Mouse (Mus musculus) small intestine, adult 2 months (tissue): ENCODE results near the gene Tbc1d4. TPM values are rescaled to one million over a fixed set of nuclear protein-coding genes. Genes with fewer than 3 reads are reported as not detected.

Experiments
- H3K27ac ChIP-seq: fragments of 200-500 bp; 2 replicates; pipeline ENCODE4 v1.5.1; 2012; ENCODE audit warnings: low read depth, low read length, control low read depth, inconsistent platforms; ENCODE audit not compliant: insufficient read depth
- H3K27me3 ChIP-seq: fragments of 200-500 bp; 2 replicates; pipeline ENCODE4 v1.6.1; 2012; ENCODE audit warnings: mild to moderate bottlenecking, moderate library complexity, low read length, inconsistent platforms; ENCODE audit not compliant: control insufficient read depth, insufficient read depth
- H3K36me3 ChIP-seq: fragments of 200-500 bp; 2 replicates; pipeline ENCODE4 v1.6.1; 2012; ENCODE audit warnings: mild to moderate bottlenecking, low read length, control low read depth, inconsistent platforms; ENCODE audit not compliant: control insufficient read depth, insufficient read depth
- H3K4me1 ChIP-seq: fragments of 200-500 bp; 2 replicates; pipeline ENCODE4 v1.6.1; 2012; ENCODE audit warnings: low read length, inconsistent platforms, mixed read lengths; ENCODE audit not compliant: control insufficient read depth, insufficient read depth, insufficient read length
- H3K4me3 ChIP-seq: fragments of 200-500 bp; 2 replicates; pipeline ENCODE4 v1.5.1; 2012; ENCODE audit warnings: low read depth, mild to moderate bottlenecking, control low read depth, inconsistent platforms, low read length, moderate library complexity
- CTCF ChIP-seq: fragments of 200-500 bp; IDR thresholded peaks from 2 replicates; pipeline ENCODE4 v1.5.1; 2012; ENCODE audit warnings: low read depth, mild to moderate bottlenecking, control low read depth, inconsistent platforms, low read length, moderate library complexity, mixed read lengths; ENCODE audit not compliant: insufficient replicate concordance, insufficient read length; ENCODE audit errors: extremely low read depth
- POLR2A ChIP-seq: fragments of 200-500 bp; IDR thresholded peaks from 2 replicates; pipeline ENCODE4 v1.6.1; 2012; ENCODE audit warnings: low read depth, mild to moderate bottlenecking, control low read depth, inconsistent platforms, low read length, moderate library complexity
- WGBS: fragments of 180-500 bp; shearing (Covaris S2); methylation state at CpG from one replicate; pipeline ENCODE4 v1.1.7; 2018; 5-methylcytosine and 5-hydroxymethylcytosine counted together
- polyA plus RNA-seq: library from polyadenylated mRNA; depleted of rRNA; stranded (reverse); fragments of >200 nt; gene quantifications from 2 replicates; pipeline ENCODE4 v1.2.3, GENCODE M21; 2012

Gene Tbc1d4
- polyA plus RNA-seq, 1 experiment: 1.3 TPM

- 80% methylated on average over 2 of the region's 2 CpGs for WGBS
- Histone ChIP-seq H3K27ac (no peak overlapping the region), H3K4me1 (no peaks in the 10 kb centered on the region), H3K36me3 (no peaks in the 10 kb centered on the region), H3K27me3 (no peaks in the 10 kb centered on the region), H3K4me3 (no peak overlapping the region)
- TF ChIP-seq POLR2A: no peak
- no peak for TF ChIP-seq CTCF
Observed at GRCm38 (mm10) chr14:101530455-101530854, 78.5 kb downstream of the Tbc1d4 start.

DNA sequence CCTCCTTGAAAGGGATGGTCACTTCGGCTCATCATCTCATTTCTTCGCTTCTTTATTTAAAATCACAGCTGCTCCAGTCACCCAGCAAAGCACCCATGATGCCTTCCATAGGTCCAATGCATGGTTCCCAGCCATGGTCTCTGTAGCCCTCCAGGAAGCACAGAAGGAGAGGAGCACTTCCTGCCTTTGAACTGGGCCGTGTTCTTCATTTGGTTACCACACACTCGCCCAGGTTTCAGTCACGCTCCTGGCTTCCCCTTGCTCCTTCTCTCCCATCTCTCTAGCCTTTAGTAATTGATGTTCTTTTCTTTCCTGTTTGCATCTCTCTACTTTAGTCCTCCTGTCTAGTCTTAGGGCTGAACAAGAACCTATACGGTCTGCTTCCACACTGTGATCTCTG lies 79.8 kb downstream of the Tbc1d4 start:
- no peak overlapping the region for H3K4me3 ChIP-seq
- no peaks in the 10 kb centered on the region for H3K36me3 ChIP-seq
- TF ChIP-seq CTCF (no peak), POLR2A (no peak)
- no peaks in the 10 kb centered on the region for H3K4me1 ChIP-seq
- no peak overlapping the region for H3K27ac ChIP-seq
- 86% methylated on average over 6 of the region's 6 CpGs for WGBS
- H3K27me3 ChIP-seq: no peaks in the 10 kb centered on the region

DNA sequence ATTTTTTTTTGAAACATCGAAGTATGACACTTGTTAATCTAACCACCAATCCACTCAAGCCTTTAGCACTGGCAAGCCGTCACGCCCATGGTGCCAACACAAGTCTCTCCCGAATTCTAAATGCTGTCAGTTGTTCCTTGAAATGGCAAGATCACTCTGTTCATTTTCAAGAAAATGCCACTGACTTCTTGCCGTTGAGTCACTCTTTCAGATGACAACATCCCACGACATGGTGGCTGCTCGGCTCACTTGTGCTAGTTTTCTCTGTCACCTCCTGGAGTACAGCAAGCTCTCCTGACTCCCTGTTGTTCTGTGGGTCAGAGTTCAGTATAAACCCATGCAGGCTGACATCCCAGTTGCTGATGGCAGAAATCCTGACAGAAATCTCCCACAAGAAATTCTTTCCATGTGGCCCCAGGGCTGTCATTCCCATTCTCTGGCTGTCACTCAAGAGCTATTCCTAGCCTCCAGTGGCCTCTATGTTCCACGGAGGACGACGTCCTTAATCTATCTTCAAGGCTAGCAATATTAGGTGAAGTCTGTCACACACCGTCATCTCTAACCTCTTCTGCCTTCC lies 81.5 kb downstream of the Tbc1d4 start:
- H3K4me1 ChIP-seq: no peaks in the 10 kb centered on the region
- H3K27ac ChIP-seq: no peak overlapping the region
- no peaks in the 10 kb centered on the region for H3K27me3 ChIP-seq
- H3K4me3 ChIP-seq: no peak overlapping the region
- H3K36me3 ChIP-seq: no peaks in the 10 kb centered on the region
- TF ChIP-seq CTCF: no peak
- TF ChIP-seq POLR2A: no peak
- 81% methylated on average over 11 of the region's 11 CpGs for WGBS

DNA sequence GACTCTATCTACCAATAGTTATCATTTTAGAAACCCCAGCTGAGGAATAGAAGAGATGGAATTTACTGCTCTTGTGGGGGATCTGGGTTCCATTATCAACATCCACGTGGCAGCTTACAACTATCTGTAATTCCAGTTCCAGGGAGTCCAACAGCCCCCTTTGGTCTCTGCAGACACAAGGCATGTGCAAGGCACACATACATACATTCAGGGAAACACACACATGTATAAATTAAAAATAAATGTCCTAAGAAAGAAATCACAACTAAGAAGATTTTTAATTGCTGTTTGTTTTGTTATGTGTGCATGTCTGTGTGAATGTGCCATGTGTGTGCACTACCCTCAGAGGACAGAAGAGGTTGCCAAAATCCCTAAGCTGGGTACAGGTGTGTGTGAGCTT lies 82.5 kb downstream of the Tbc1d4 start:
- Histone ChIP-seq H3K27ac (no peak overlapping the region), H3K4me3 (no peak overlapping the region), H3K36me3 (no peaks in the 10 kb centered on the region), H3K4me1 (no peaks in the 10 kb centered on the region), H3K27me3 (no peaks in the 10 kb centered on the region)
- 65% methylated on average over 1 of the region's 1 CpGs for WGBS
- no peak for TF ChIP-seq CTCF
- TF ChIP-seq POLR2A: no peak

DNA sequence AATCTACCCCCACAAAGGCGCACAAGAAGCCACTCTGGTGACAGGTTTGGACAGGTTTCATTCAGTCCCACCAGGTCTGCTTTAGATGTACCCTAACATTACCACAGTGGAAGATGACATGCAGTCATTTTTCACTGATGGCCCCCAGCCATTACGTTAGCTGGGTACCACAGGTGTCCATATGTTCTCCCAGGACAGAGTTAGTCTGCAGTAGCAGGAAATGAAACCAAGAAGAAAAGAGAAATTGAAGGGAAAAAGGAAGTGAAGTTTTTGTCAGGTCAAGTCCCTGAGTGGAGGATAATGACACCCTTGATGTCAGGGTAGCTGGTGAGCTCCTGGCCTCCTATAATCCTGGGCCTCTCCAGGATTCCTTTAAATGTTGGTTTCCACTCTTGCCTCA lies 89.0 kb downstream of the Tbc1d4 start:
- Histone ChIP-seq H3K4me1 (no peaks in the 10 kb centered on the region), H3K4me3 (no peak overlapping the region), H3K36me3 (no peaks in the 10 kb centered on the region), H3K27me3 (no peaks in the 10 kb centered on the region), H3K27ac (no peak overlapping the region)
- TF ChIP-seq POLR2A (no peak), CTCF (no peak)
- WGBS: 86% methylated on average over 2 of the region's 2 CpGs

DNA sequence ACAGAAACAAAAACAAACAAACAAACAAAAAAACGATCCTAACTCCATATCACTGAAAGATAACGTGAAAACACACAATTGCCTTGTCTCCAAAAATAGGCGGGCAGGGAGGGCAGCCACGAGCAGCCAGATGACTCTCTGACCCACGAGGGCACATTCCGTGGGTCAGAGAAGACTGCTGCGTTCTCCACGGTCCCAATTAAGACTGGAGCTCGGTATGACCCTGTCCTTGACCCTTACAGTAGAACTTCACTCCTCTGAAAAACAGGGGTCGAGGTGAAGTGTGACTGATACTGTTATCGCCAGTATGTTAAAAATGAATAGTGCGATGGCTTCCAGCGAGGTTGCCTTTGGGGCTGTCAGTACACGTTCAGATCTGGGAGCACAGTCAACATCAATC lies 90.7 kb downstream of the Tbc1d4 start:
- no peak overlapping the region for H3K4me3 ChIP-seq
- no peak overlapping the region for H3K27ac ChIP-seq
- H3K27me3 ChIP-seq: no peaks in the 10 kb centered on the region
- WGBS: 69% methylated on average over 14 of the region's 14 CpGs
- no peaks in the 10 kb centered on the region for H3K4me1 ChIP-seq
- no peak for TF ChIP-seq CTCF
- no peak for TF ChIP-seq POLR2A
- no peaks in the 10 kb centered on the region for H3K36me3 ChIP-seq

GRCm38 (mm10) chr14:101517801-101518200 lies 91.2 kb downstream of the Tbc1d4 start:
- 71% methylated on average over 6 of the region's 6 CpGs for WGBS
- H3K27ac ChIP-seq: no peak overlapping the region
- H3K4me1 ChIP-seq: no peaks in the 10 kb centered on the region
- no peak overlapping the region for H3K4me3 ChIP-seq
- no peaks in the 10 kb centered on the region for H3K36me3 ChIP-seq
- no peaks in the 10 kb centered on the region for H3K27me3 ChIP-seq
- TF ChIP-seq CTCF: no peak
- TF ChIP-seq POLR2A: no peak
